Mouse (Mus musculus): ENCODE measurements around the gene Irs1. TPM values are rescaled to one million over a fixed set of nuclear protein-coding genes. Genes with fewer than 3 reads are reported as not detected.

Irs1 gene
- polyA plus RNA-seq, 1 experiment from 2014 or later: 1.7 TPM

GRCm38 (mm10) chr1:82228841-82229240, 62.4 kb downstream of the Irs1 start:
- ATAC-seq (ENCODE audit: low read depth): no peak

DNA sequence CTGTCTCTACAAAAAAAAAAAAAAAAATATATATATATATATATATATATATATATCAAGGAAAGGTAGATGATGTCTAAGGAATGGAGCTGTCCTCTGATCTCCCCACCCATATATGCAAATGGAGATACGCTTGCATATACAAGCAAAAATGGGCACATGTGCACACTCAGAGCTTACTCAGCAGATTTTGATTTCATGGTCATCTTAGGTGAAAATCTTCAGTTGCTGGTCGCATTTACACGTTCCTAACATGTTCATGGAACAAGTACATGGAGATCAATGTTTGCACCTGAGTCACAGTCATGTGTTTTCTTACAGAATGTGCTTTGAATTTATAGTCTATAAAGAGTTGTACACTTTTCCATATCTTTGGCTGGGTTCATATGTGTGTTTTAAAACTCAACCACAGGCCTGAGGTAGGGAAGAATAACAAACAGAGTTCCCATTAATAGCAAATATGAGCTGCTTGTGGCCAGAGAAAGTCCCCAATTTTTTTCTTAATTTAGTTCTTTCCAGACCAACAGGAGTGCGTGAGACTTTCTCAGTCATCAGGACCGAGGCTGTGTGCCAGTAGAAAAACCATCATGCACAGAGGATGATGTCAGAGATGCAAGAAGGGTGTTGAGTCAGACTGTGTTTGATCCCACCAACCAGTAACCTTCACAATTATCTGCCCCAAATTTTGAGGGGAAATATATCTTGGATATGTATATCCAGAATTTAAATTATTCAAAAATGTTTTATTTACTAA, 68.0 kb downstream of the Irs1 start:
- Histone ChIP-seq H3K9ac (ENCODE audit: low read depth, low read length) (no peak overlapping the region), H3K4me1 (ENCODE audit: control insufficient read depth, low read depth, low read length) (no peaks in the 10 kb centered on the region), H3K36me3 (ENCODE audit: control insufficient read depth, insufficient read depth) (no peaks in the 10 kb centered on the region), H3K9me3 (replicated peaks; ENCODE audit: control insufficient read depth, low read length) (no peaks in the 10 kb centered on the region), H3K4me2 (ENCODE audit: low read depth, low read length) (no peak overlapping the region), H3K4me3 (ENCODE audit: low read depth, low read length) (no peak overlapping the region), H3K27ac (ENCODE audit: low read length) (no peak overlapping the region), H3K27me3 (ENCODE audit: control insufficient read depth, insufficient read depth, low read depth, low read length) (no peaks in the 10 kb centered on the region)
- ATAC-seq (ENCODE audit: low read depth): no peak
- WGBS (ENCODE audit: insufficient replicate concordance): 54% methylated on average over 5 of the region's 5 CpGs

More at GRCm38 (mm10) chr1:82228841-82229240, 62.4 kb downstream of the Irs1 start:
- no peak overlapping the region for H3K4me2 ChIP-seq (ENCODE audit: low read depth, low read length)
- H3K4me1 ChIP-seq (ENCODE audit: control insufficient read depth, low read depth, low read length): no peaks in the 10 kb centered on the region
- no peaks in the 10 kb centered on the region for H3K9me3 ChIP-seq (replicated peaks; ENCODE audit: control insufficient read depth, low read length)
- no peak overlapping the region for H3K4me3 ChIP-seq (ENCODE audit: low read depth, low read length)
- no peak overlapping the region for H3K9ac ChIP-seq (ENCODE audit: low read depth, low read length)
- H3K27me3 ChIP-seq (ENCODE audit: control insufficient read depth, insufficient read depth, low read depth, low read length): no peaks in the 10 kb centered on the region
- H3K36me3 ChIP-seq (ENCODE audit: control insufficient read depth, insufficient read depth): no peaks in the 10 kb centered on the region
- H3K27ac ChIP-seq (ENCODE audit: low read length): no peak overlapping the region

DNA sequence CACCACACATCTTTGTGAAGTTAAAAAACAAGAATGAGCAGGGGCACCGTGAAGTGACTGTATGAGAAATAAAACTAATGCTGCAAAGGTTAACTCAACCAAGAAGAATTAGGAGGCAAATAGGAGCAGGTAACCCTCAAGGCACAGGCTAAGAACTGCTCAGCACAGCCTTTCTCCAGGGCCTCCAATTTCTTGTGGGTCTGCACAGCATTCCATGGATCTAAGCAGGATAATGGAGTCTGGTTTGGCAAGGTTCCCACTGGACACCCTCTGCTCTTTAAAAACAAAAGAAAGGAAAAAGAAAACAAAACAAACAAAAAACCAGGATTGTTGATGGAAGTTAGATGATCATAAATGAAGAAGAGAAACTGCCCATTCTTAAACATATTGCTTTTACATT, 69.8 kb downstream of the Irs1 start:
- H3K4me3 ChIP-seq (ENCODE audit: low read depth, low read length): no peak overlapping the region
- no peaks in the 10 kb centered on the region for H3K4me1 ChIP-seq (ENCODE audit: control insufficient read depth, low read depth, low read length)
- H3K27ac ChIP-seq (ENCODE audit: low read length): no peak overlapping the region
- no peak overlapping the region for H3K9ac ChIP-seq (ENCODE audit: low read depth, low read length)
- no peak for ATAC-seq (ENCODE audit: low read depth)
- H3K9me3 ChIP-seq (replicated peaks; ENCODE audit: control insufficient read depth, low read length): no peaks in the 10 kb centered on the region
- H3K27me3 ChIP-seq (ENCODE audit: control insufficient read depth, insufficient read depth, low read depth, low read length): no peaks in the 10 kb centered on the region
- WGBS (ENCODE audit: insufficient replicate concordance): 57% methylated on average over 1 of the region's 1 CpGs
- no peak overlapping the region for H3K4me2 ChIP-seq (ENCODE audit: low read depth, low read length)
- H3K36me3 ChIP-seq (ENCODE audit: control insufficient read depth, insufficient read depth): no peaks in the 10 kb centered on the region

DNA sequence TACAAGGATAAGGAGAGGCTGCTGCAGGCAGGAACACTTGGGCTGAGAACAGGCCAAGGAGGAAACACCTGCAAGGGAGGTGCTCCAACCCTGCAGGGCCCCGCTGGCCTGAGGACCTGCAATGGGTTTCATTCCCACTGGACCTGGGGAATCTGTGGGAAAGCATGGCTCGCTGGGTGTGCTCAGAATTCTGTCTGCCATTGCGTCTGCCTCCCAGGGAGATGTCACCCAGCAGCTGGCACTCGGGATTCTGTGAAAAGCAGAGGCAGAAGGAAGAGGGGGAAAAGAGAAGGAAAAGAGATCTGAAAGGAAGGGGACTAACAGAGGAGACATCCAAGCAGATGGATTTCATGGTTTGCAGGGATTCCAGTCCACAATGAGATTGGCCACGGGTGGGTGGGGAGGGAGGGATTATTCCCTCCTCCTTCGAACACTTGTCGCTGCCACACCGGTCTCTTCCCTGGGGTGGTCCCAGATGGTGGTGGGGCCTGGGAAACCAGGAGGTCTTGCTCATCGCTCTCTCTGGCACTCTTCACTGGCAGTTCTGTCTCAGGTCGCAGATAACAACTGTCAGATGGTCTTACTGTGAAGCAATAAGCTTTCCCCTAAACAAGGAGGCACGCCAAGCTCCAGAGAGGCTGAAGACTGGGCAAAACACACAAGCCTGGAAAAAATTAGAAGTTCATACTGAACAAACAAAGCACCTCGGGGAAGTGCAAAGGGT, 70.4 kb downstream of the Irs1 start:
- Histone ChIP-seq H3K9ac (ENCODE audit: low read depth, low read length) (no peak overlapping the region), H3K4me3 (ENCODE audit: low read depth, low read length) (no peak overlapping the region), H3K27me3 (ENCODE audit: control insufficient read depth, insufficient read depth, low read depth, low read length) (no peaks in the 10 kb centered on the region), H3K27ac (ENCODE audit: low read length) (no peak overlapping the region), H3K36me3 (ENCODE audit: control insufficient read depth, insufficient read depth) (no peaks in the 10 kb centered on the region), H3K9me3 (replicated peaks; ENCODE audit: control insufficient read depth, low read length) (no peaks in the 10 kb centered on the region), H3K4me1 (ENCODE audit: control insufficient read depth, low read depth, low read length) (no peaks in the 10 kb centered on the region), H3K4me2 (ENCODE audit: low read depth, low read length) (no peak overlapping the region)
- WGBS (ENCODE audit: insufficient replicate concordance): 50% methylated on average over 12 of the region's 12 CpGs
- no peak for ATAC-seq (ENCODE audit: low read depth)

DNA sequence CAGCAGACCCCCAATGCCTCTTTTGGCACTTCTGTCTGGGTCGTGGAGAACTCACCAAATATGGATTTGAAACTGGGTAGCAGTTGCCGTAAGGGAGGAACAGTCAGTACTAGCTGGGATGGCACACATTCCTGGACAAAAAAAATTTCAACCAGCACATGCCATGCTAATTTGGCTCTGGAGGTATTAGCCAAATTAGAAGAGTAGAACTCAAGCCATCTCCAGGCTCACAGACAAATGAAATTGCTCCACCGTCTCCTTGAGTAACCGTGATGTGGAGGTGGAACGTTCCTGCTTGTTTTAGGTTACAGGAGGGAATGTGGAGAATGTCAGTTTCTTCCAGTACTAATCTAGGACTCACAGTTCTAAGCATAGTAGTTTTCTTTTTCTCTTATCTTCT, 83.7 kb downstream of the Irs1 start:
- WGBS (ENCODE audit: insufficient replicate concordance): 72% methylated on average over 5 of the region's 5 CpGs
- no peak for ATAC-seq (ENCODE audit: low read depth)
- H3K9ac ChIP-seq (ENCODE audit: low read depth, low read length): no peak overlapping the region
- no peaks in the 10 kb centered on the region for H3K27me3 ChIP-seq (ENCODE audit: control insufficient read depth, insufficient read depth, low read depth, low read length)
- no peaks in the 10 kb centered on the region for H3K4me1 ChIP-seq (ENCODE audit: control insufficient read depth, low read depth, low read length)
- no peaks in the 10 kb centered on the region for H3K36me3 ChIP-seq (ENCODE audit: control insufficient read depth, insufficient read depth)
- no peak overlapping the region for H3K4me2 ChIP-seq (ENCODE audit: low read depth, low read length)
- no peak overlapping the region for H3K4me3 ChIP-seq (ENCODE audit: low read depth, low read length)
- H3K27ac ChIP-seq (ENCODE audit: low read length): no peak overlapping the region
- H3K9me3 ChIP-seq (replicated peaks; ENCODE audit: control insufficient read depth, low read length): no peaks in the 10 kb centered on the region

DNA sequence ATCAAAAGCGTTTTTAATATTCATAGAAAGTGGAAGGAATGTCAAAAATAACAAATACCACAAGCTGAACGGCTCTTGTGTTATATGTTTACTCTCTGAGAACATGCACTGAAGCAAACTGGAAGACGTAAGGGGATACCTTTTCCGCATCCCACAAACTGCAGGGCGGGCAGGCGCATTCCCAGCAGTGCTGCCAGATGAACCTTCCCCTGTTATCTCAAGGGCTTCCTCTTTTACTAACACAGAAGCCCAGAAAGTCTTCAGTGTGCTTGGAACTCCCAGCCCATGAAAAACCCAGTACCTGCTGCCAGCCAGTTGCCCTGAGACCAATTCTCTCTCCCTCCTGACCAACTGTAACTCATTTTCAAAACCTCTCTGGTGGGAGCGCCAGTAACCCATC, 90.6 kb downstream of the Irs1 start:
- no peak for ATAC-seq (ENCODE audit: low read depth)
- Histone ChIP-seq H3K4me3 (ENCODE audit: low read depth, low read length) (no peak overlapping the region), H3K27me3 (ENCODE audit: control insufficient read depth, insufficient read depth, low read depth, low read length) (no peaks in the 10 kb centered on the region), H3K4me2 (ENCODE audit: low read depth, low read length) (no peak overlapping the region), H3K4me1 (ENCODE audit: control insufficient read depth, low read depth, low read length) (no peaks in the 10 kb centered on the region), H3K36me3 (ENCODE audit: control insufficient read depth, insufficient read depth) (no peaks in the 10 kb centered on the region), H3K9ac (ENCODE audit: low read depth, low read length) (no peak overlapping the region), H3K9me3 (replicated peaks; ENCODE audit: control insufficient read depth, low read length) (no peaks in the 10 kb centered on the region), H3K27ac (ENCODE audit: low read length) (no peak overlapping the region)
- WGBS (ENCODE audit: insufficient replicate concordance): 48% methylated on average over 7 of the region's 7 CpGs

- H3K36me3 ChIP-seq (ENCODE audit: control insufficient read depth, insufficient read depth): no peaks in the 10 kb centered on the region
- H3K27ac ChIP-seq (ENCODE audit: low read length): no peak overlapping the region
- no peak overlapping the region for H3K4me3 ChIP-seq (ENCODE audit: low read depth, low read length)
- 41% methylated on average over 1 of the region's 1 CpGs for WGBS (ENCODE audit: insufficient replicate concordance)
- H3K4me1 ChIP-seq (ENCODE audit: control insufficient read depth, low read depth, low read length): no peaks in the 10 kb centered on the region
- no peaks in the 10 kb centered on the region for H3K9me3 ChIP-seq (replicated peaks; ENCODE audit: control insufficient read depth, low read length)
- no peaks in the 10 kb centered on the region for H3K27me3 ChIP-seq (ENCODE audit: control insufficient read depth, insufficient read depth, low read depth, low read length)
- no peak for ATAC-seq (ENCODE audit: low read depth)
- H3K9ac ChIP-seq (ENCODE audit: low read depth, low read length): no peak overlapping the region
- no peak overlapping the region for H3K4me2 ChIP-seq (ENCODE audit: low read depth, low read length)
Observed at GRCm38 (mm10) chr1:82199918-82200317, 91.3 kb downstream of the Irs1 start.

DNA sequence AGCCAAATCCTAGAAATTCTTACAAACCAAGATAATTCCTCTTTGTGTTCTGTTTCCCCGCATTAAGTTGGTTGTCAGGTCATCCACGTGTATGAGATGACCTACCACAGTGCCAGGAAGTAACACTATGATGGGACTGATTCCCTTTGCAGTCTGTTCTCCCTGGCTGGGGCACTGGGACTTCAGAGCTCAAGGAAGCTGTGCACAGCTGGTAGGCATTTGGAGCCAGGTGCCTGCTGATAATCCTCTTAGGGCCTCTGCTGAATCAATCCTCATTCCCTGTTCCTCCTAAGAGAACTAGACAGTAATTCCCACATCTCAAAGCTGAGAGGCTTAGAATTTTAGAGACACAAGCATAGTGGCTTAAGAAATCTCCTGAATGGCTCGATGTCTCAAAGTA, 99.6 kb downstream of the Irs1 start:
- Histone ChIP-seq H3K4me3 (ENCODE audit: low read depth, low read length) (no peak overlapping the region), H3K4me1 (ENCODE audit: control insufficient read depth, low read depth, low read length) (no peaks in the 10 kb centered on the region), H3K27me3 (ENCODE audit: control insufficient read depth, insufficient read depth, low read depth, low read length) (no peaks in the 10 kb centered on the region), H3K4me2 (ENCODE audit: low read depth, low read length) (no peak overlapping the region), H3K27ac (ENCODE audit: low read length) (no peak overlapping the region), H3K36me3 (ENCODE audit: control insufficient read depth, insufficient read depth) (no peaks in the 10 kb centered on the region), H3K9me3 (replicated peaks; ENCODE audit: control insufficient read depth, low read length) (no peaks in the 10 kb centered on the region), H3K9ac (ENCODE audit: low read depth, low read length) (no peak overlapping the region)
- no peak for ATAC-seq (ENCODE audit: low read depth)
- WGBS (ENCODE audit: insufficient replicate concordance): 35% methylated on average over 3 of the region's 3 CpGs

- Histone ChIP-seq H3K4me1 (ENCODE audit: control insufficient read depth, low read depth, low read length) (no peaks in the 10 kb centered on the region), H3K4me2 (ENCODE audit: low read depth, low read length) (no peak overlapping the region), H3K27me3 (ENCODE audit: control insufficient read depth, insufficient read depth, low read depth, low read length) (no peaks in the 10 kb centered on the region), H3K9me3 (replicated peaks; ENCODE audit: control insufficient read depth, low read length) (no peaks in the 10 kb centered on the region), H3K27ac (ENCODE audit: low read length) (no peak overlapping the region), H3K4me3 (ENCODE audit: low read depth, low read length) (no peak overlapping the region), H3K9ac (ENCODE audit: low read depth, low read length) (no peak overlapping the region), H3K36me3 (ENCODE audit: control insufficient read depth, insufficient read depth) (no peaks in the 10 kb centered on the region)
- ATAC-seq (ENCODE audit: low read depth): no peak
- 52% methylated on average over 3 of the region's 3 CpGs for WGBS (ENCODE audit: insufficient replicate concordance)
Observed at GRCm38 (mm10) chr1:82189516-82189915, 101.7 kb downstream of the Irs1 start.
